Mouse (Mus musculus): Measurements from ENCODE around the gene Fundc1. TPM values are rescaled to one million over a fixed set of nuclear protein-coding genes. Genes with fewer than 3 reads are reported as not detected.

Fundc1 gene
- polyA plus RNA-seq, 1 experiment from 2014 or later, result 60.5 TPM

GRCm38 (mm10) chrX:17547143-17547806 is 24.9 kb downstream of the Fundc1 start:
- Histone ChIP-seq H3K9ac (no peak overlapping the region), H3K27ac (peak overlapping the region; percentile 75), H3K36me3 (no peaks in the 10 kb centered on the region), H3K9me3 (replicated peaks) (no peaks in the 10 kb centered on the region), H3K4me3 (no peak overlapping the region), H3K27me3 (no peaks in the 10 kb centered on the region), H3K4me2 (replicated peaks) (no peak overlapping the region; the same call in 1 of the 2 replicates), H3K4me1 (0 out of 2 replicates have a peak, but pooled peaks cover 5% of the 10 kb centered on the region)
- 19% methylated on average over 6 of the region's 6 CpGs for WGBS
- ATAC-seq (ENCODE audit: low FRiP score), result peak; percentile 89

DNA sequence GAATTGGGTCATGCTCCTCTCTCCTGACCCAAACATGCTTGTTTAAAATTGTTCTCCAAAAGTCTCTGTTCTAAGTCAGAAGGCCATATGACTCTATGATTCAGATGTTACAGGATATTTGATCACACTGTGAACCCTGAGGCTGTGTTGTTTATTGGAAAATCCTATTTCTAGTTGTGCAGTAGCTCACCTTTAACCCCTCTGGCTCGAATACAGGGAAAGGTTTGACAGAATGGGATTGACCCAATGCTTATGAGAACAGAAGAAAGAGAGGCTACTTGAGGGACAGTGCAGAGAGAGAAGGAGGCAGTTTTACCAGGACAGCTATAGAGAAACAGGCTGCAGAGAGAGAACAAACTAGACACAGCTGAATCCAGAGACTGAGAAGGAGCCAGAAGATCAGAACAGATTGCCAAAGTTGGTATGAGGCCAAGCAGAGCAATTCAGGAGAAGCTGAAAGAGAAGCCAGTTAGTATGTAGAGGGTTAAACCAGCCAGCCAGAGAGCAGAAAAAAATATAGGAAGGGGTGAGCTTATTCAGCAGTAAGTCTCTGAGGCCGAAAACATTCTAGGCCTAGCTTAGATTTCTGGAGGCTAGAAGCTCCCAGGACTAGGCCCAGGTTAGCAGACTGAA is 27.1 kb downstream of the Fundc1 start:
- no peaks in the 10 kb centered on the region for H3K9me3 ChIP-seq (replicated peaks)
- 0 out of 2 replicates have a peak, but pooled peaks cover 5% of the 10 kb centered on the region for H3K4me1 ChIP-seq
- H3K27me3 ChIP-seq, result no peaks in the 10 kb centered on the region
- H3K27ac ChIP-seq, result no peak overlapping the region
- WGBS, result 38% methylated on average over 2 of the region's 2 CpGs
- ATAC-seq (ENCODE audit: low FRiP score), result no peak
- H3K36me3 ChIP-seq, result no peaks in the 10 kb centered on the region
- no peak overlapping the region for H3K4me2 ChIP-seq (replicated peaks)
- no peak overlapping the region for H3K9ac ChIP-seq
- H3K4me3 ChIP-seq, result no peak overlapping the region

- H3K4me2 ChIP-seq (replicated peaks), result no peak overlapping the region
- no peaks in the 10 kb centered on the region for H3K36me3 ChIP-seq
- no peak overlapping the region for H3K27ac ChIP-seq
- H3K9ac ChIP-seq, result no peak overlapping the region
- no peaks in the 10 kb centered on the region for H3K9me3 ChIP-seq (replicated peaks)
- 90% methylated on average over 4 of the region's 4 CpGs for WGBS
- H3K4me3 ChIP-seq, result no peak overlapping the region
- H3K27me3 ChIP-seq, result no peaks in the 10 kb centered on the region
- ATAC-seq (ENCODE audit: low FRiP score), result no peak
- H3K4me1 ChIP-seq, result no peaks in the 10 kb centered on the region
Observed at GRCm38 (mm10) chrX:17537701-17538100, 34.4 kb downstream of the Fundc1 start.

DNA sequence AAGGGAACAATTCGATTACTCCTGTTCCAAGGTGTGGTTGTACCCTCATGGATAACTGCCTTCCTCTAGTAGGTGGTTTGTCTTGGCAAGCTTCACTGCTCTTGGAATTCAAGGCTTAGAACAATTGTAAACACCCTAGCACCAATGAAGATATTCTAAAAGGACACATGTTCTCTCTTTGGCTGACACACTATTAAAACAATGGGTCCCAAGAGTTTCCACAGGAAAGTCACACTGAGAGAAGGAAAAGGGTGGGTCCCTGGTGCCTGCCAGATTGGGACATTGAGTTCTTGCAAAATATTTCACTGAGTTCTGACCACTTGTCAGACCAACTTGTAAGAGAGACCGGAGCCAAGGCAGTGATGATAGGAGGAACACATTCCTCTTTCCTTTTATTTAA is 45.1 kb downstream of the Fundc1 start:
- no peaks in the 10 kb centered on the region for H3K4me1 ChIP-seq
- H3K27ac ChIP-seq, result no peak overlapping the region
- ATAC-seq (ENCODE audit: low FRiP score), result no peak
- no peaks in the 10 kb centered on the region for H3K27me3 ChIP-seq
- H3K9me3 ChIP-seq (replicated peaks), result no peaks in the 10 kb centered on the region
- H3K36me3 ChIP-seq, result no peaks in the 10 kb centered on the region
- no peak overlapping the region for H3K4me3 ChIP-seq
- H3K9ac ChIP-seq, result no peak overlapping the region
- 80% methylated on average over 2 of the region's 2 CpGs for WGBS
- H3K4me2 ChIP-seq (replicated peaks), result no peak overlapping the region

DNA sequence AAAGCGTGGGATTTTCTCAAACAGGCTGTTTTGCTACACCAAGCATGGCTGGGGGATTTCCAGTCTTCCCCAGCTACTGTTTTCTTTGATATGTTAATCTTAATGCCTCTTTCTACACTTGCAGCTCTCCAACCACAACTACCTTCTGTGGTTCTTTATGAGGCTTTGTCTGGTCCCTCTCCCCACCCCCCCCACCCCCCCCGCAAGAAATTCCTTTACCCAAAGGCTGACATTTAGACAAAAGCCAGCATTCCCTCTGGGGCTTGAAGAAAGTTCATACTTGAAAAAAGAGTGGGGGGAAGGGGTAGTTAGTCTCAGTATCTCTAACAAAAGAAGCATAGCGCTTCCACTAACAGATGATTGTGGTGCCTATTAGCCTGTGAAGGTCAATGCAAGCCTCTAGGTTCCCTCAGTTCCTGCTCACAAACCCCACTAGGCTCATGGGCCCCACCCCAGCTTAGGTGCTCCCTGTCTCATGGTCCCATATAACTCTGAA is 50.9 kb downstream of the Fundc1 start:
- H3K27me3 ChIP-seq, result no peaks in the 10 kb centered on the region
- no peak overlapping the region for H3K4me3 ChIP-seq
- H3K4me2 ChIP-seq (replicated peaks), result no peak overlapping the region
- ATAC-seq (ENCODE audit: low FRiP score), result peak; percentile 85
- no peaks in the 10 kb centered on the region for H3K9me3 ChIP-seq (replicated peaks)
- WGBS, result 10% methylated on average over 3 of the region's 3 CpGs
- 0 out of 2 replicates have a peak, but pooled peaks cover 5% of the 10 kb centered on the region for H3K4me1 ChIP-seq
- no peak overlapping the region for H3K27ac ChIP-seq
- H3K9ac ChIP-seq, result no peak overlapping the region
- no peaks in the 10 kb centered on the region for H3K36me3 ChIP-seq

DNA sequence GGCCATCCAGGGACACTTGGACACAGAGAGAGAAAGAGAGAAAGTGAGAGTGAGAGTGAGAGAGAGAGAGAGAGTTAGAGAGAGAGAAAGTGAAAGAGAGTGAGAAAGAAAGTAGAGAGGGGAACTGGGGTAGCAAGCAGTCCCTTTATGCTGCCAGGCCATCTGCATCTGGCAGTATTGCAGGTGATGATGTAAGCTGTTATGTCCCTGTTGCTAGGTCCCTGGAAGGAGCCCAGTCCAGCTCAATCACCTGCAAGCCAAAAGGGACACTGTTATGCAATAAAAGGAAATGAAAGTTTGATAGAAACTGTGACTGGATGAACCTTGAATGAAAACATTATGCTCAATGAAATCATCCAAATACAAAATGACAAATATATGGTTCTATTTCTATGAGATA is 52.0 kb downstream of the Fundc1 start:
- H3K4me1 ChIP-seq, result 0 out of 2 replicates have a peak, but pooled peaks cover 5% of the 10 kb centered on the region
- no peaks in the 10 kb centered on the region for H3K27me3 ChIP-seq
- H3K36me3 ChIP-seq, result no peaks in the 10 kb centered on the region
- no peak for ATAC-seq (ENCODE audit: low FRiP score)
- H3K4me2 ChIP-seq (replicated peaks), result no peak overlapping the region
- no peak overlapping the region for H3K9ac ChIP-seq
- H3K4me3 ChIP-seq, result no peak overlapping the region
- H3K9me3 ChIP-seq (replicated peaks), result no peaks in the 10 kb centered on the region
- no peak overlapping the region for H3K27ac ChIP-seq

- no peaks in the 10 kb centered on the region for H3K9me3 ChIP-seq (replicated peaks)
- H3K4me3 ChIP-seq, result no peak overlapping the region
- no peaks in the 10 kb centered on the region for H3K36me3 ChIP-seq
- no peaks in the 10 kb centered on the region for H3K4me1 ChIP-seq
- H3K9ac ChIP-seq, result no peak overlapping the region
- no peak overlapping the region for H3K27ac ChIP-seq
- 68% methylated on average over 3 of the region's 3 CpGs for WGBS
- no peaks in the 10 kb centered on the region for H3K27me3 ChIP-seq
- ATAC-seq (ENCODE audit: low FRiP score), result no peak
- no peak overlapping the region for H3K4me2 ChIP-seq (replicated peaks)
Observed at GRCm38 (mm10) chrX:17514012-17514411, 58.1 kb downstream of the Fundc1 start.

DNA sequence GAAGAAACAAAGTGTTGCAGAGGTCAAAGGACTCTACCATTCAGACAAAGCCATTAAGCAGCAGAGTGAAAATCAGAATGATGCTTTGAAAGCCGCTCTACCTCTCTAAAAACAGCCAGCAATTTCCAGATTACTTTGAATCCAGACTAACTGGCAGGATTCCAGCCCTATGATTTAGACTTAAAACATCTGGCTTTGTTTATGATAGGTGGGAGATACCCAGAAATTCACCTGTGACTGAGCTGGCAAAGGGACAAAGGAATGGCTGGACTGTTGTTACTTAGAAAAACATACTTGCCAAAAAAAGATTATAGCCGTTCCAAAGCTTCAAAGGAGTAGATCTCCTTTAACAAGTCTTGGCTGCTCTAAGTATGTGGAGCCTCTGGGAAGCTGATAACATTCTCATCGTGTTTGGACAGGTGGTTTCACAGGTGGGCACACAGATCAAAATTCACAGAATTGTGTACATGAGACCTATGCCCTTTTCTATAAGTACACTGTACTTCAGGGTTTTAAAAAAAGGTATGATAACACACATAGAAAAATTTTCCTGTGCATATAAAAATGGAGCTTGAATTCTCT is 60.0 kb downstream of the Fundc1 start:
- H3K27ac ChIP-seq, result no peak overlapping the region
- no peak overlapping the region for H3K4me2 ChIP-seq (replicated peaks)
- H3K9me3 ChIP-seq (replicated peaks), result no peaks in the 10 kb centered on the region
- no peaks in the 10 kb centered on the region for H3K36me3 ChIP-seq
- WGBS, result 66% methylated on average over 3 of the region's 3 CpGs
- no peak overlapping the region for H3K9ac ChIP-seq
- no peaks in the 10 kb centered on the region for H3K27me3 ChIP-seq
- no peak overlapping the region for H3K4me3 ChIP-seq
- H3K4me1 ChIP-seq, result no peaks in the 10 kb centered on the region
- ATAC-seq (ENCODE audit: low FRiP score), result no peak
